Mouse (Mus musculus) retina, postnatal 7 days (tissue): Measurements from ENCODE around the gene Palb2.

Experiments
- DNase-seq: peaks from one replicate; pipeline ENCODE4 v3.0.0-alpha.2; 2012; ENCODE audit warnings: low read depth, low spot score

Gene Palb2

DNA sequence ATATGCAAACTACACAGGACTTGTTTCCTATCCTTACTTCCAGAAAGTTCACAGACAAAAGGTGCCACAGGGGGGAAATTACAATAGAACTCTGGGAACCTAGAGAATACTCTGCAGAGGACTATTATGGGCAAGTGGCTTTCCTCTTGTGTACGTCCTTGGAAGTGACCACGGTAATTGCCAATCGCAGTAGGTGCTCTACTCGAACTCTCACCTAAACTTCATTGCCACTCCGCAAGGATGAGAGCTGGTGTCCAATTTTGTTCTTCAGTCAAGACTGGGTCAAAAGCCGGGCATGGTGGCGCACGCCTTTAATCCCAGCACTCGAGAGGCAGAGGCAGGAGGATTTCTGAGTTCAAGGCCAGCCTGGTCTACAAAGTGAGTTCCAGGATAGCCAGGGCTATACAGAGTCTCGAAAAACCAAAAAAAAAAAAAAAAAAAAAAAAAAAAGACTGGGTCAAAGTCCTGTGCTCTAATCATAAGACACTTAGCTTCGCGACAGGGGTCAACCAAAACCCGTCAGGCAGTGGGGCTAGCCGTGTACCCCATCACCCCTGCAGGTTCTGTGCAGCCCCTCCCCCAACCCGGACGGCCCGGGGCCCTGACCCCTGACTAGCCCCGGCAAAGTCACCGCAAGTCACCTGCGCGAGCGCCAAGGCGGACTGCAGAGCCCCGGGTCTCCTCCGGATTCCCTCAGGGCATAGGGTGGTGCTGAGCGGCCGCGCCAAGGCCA is 31.6 kb downstream of the Palb2 start:
- DNase-seq, result peak; percentile 17

DNA sequence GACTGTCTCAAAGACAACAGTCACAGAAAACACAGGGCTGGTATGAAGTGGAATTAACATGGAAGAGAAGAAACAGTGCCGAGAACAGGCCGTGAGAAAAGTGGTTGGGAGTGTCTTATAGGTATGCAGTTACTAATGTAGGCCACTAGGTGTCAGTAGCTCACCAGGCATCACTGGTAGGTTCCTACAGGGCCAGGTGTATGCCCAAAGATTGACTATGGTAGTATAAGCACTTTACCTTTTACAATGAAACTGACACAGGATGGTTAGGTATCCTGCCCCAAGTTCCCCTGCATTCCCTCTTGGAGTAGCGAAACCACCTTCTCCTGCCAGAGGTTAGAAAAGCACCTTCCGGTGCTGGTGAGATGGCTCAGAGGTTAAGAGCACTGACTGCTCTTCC is 33.6 kb downstream of the Palb2 start:
- peak; percentile 19 for DNase-seq

DNA sequence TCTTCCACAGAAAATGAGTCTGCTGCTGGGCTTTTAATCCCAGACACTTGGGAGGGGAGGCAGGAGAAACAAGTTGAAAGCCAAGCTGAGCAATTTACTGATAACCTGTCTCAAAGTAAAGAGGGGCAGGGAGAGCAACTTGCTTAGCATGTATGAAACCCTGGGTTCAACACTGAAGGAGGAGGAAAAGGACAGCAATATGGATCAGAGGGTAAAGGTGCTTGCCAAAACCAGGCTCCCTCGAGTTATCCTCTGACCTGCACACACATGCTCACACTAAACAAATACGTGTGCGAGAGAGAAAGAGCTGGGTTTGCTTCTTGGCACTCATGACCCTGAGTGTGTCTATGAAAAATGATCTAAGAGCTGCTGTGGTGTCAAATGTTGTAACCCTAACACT is 34.8 kb downstream of the Palb2 start:
- no peak for DNase-seq

DNA sequence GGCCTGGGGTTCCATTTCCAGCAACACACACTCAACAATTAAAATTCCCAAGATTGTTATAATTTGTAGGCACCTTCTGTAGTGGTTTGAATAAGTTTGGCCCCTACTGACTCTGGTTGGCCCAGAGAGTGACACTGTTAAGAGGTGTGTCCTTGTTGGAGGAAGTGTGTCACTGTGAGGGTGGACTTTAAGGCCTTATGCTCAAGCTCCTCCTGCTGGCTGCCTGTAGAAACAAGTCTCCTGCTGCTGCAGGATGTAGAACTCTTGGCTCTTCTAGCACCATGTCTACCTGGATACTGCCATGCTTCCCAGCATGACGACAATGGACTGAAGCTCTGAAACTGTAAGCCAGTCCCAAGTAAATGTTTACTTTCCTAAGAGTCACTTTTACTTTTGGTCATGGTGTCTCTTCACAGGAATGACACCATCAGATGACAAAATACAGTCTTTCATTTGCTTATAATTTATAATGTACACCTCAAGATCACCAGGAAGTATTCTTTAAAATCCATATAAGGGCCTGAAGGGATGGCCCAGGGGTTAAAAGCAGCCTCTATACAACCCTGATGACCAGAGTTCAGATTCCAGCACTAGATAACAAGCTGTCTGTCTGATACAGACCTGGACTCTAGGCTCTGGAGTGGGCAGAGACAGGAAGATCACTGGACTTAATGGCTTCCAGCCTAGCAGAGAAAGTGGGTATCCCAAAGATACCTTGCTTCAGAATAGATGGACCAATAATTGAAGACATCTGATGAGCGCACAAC is 38.0 kb downstream of the Palb2 start:
- DNase-seq, result no peak

DNA sequence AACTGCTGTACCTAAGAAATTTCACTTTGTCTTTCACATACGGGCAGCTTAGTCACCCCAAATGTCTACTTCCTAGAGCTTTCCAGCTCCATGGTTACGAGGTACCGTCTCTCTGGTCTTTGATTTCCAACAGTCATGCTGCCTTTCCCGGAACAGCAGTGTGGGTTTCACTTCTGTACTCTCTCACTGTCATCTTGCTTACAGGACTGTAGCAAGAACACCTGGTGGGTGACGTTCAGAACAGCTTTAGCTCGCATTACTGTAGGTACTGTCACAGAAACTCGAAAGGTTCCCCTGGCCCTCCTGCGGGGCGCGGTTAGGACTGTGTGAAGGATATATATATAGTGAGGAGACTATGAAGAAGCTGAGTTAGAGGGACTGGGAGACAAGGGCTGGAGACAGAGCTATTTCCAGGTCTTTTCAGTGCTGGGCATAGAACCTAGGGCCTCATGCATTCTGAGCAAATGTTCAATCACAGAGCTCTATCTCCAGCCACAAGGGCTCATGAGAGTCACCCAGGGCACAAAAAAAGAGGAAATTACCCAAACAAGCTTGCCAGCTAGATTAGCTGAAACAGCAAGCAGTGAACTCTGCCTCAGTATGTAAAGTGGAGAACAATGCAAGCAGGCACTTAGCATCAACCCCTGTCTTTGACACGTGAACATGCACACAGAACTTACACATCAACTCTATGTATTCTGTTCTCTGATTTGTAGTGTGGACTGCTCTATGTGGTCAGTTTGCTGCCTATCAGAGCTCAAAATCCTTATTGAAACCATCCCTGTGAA is 45.4 kb downstream of the Palb2 start:
- no peak for DNase-seq

DNA sequence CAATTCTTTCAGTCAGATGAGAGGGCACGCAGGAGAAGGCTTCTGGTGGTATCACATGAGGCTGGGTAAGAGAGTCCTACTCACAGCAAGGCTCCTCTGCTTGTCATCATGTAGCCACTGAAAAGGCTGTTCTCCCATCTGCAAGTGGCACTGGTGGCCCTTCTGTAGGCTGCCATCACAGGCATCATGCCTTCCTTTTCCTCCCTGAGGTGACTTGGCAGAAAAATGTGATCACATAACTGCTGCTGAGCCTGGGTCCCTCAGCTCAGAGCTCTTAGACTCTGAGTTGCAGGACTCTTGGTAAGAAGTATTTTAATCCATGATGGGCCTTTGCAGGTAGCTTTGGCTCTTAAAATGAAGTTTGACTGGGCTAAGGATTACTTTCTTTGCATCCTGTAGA is 51.7 kb downstream of the Palb2 start:
- no peak for DNase-seq

DNA sequence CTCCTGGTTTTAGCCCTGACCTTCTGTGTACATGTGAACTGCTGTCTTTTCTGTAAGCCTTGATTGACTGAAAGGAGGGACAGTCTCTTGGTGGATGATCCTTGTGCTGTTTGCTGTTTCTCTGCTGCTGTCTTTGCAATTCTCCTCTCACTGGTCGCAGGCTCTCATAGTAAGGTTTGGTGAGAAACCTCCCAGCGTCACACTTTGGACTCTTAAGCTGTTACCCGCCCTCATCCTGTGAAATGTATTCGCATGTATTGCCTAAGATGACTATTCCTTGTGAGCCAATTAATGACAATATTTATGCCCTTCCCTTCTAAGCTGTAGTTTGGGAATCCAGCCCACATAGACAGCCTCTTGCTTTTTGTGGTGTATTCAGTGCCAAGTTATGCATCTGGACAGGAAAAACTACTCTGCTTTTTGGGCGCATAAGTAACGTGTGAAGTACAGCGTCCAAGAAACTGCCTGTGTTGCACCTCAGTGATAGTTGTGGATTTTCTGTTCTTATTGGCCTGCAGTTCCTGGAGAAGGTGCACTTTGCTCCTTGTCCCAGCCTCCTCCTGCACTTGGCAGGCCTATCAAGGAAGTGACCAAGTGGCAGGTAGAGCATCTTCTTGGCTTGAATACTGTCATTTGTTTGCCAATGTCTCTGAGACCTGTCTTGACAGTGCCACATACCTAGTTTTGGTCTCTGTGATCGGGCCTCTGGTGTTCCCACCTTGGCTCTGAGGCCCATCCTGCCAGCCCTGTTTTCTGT is 52.8 kb downstream of the Palb2 start:
- DNase-seq, result no peak

DNA sequence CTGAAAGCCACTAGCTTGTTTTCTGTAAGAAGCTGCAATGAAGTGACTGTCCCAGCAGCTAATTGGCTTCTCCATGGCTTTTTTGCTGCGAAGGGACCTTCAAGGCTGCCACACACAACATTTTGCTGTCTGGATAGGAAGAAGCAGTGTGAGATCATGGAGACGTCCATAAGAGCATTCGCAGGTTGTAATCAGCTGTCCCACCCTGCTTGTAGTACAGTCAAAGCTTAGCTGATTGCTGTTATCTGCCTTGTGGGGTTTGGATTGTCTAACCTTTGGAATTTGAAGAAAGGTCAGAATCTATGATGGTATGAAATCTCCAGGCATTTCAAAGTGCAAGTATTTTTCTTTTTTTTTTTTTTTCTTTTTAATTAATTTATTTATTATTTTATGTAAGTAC is 58.4 kb downstream of the Palb2 start:
- DNase-seq, result no peak

DNA sequence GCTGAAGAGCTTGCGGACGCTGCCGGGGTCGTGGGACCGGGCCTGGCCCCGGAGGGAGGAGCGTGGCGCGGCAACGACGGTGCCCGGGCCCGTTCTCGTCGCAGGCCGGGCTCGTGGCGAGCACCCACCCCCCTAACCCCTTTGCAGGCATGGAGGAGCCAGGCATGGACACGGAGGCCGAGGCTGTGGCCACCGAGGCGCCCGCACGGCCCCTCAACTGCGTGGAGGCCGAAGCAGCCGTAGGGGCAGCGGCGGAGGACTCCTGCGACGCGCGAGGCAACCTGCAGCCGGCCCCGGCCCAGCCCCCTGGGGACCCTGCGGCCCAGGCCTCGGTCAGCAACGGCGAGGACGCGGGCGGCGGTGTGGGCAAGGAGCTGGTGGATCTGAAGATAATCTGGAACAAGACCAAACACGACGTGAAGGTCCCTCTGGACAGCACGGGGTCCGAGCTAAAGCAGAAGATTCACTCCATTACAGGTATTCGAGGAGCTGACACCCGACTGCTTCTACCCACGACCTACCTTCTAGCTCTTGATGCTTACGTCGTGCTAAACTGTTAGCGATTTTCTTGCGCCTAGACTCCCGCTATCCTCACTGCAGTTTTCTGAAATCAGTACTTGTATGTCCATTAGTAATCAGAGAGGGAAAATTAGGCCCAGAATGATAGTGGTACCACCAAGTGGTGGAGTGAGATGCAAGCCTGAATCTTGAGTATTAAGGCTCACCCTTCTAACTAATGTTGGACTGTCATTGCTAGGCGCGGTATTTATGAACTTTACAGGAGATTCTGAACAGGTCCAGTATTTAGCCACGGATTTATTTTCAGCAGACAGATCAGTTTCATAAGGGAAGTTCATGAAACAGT is 65.0 kb downstream of the Palb2 start:
- DNase-seq, result no peak

DNA sequence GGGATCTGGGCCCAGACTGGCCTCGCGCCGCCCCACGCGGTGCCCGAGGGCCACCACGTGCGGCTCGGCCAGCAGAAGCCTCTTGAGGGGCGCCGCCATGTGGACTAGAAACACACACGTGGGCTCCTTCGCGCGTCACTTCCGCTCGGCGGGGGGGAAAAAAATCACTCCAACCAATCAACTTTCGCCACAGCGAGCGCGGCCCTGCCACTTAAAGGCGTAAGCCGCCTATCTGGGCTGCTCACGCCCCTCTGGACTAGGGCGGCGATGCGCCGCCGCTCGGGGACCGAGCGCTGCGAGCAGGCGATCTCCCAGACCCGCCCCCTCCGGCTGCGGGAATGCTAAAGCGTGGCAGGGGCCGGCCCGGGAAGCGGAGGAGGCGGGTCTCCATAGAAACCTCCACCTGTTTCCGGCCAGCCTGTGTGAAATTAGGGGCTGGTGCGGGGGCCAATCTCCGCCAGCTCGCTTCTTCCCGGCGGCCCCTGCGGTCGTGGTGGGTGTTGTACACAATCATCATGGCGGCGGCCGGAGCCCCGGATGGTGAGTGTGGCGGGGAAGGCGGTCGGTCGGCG is 65.8 kb downstream of the Palb2 start, which contains the start of the genes Ubfd1 and Ears2:
Gene Ubfd1, plus strand, starts transcription at position 231 of the 572 bp plus-strand sequence.
Gene Ears2, minus strand, starts transcription at position 319 of the 572 bp plus-strand sequence.
- DNase-seq, result peak; percentile 95

DNA sequence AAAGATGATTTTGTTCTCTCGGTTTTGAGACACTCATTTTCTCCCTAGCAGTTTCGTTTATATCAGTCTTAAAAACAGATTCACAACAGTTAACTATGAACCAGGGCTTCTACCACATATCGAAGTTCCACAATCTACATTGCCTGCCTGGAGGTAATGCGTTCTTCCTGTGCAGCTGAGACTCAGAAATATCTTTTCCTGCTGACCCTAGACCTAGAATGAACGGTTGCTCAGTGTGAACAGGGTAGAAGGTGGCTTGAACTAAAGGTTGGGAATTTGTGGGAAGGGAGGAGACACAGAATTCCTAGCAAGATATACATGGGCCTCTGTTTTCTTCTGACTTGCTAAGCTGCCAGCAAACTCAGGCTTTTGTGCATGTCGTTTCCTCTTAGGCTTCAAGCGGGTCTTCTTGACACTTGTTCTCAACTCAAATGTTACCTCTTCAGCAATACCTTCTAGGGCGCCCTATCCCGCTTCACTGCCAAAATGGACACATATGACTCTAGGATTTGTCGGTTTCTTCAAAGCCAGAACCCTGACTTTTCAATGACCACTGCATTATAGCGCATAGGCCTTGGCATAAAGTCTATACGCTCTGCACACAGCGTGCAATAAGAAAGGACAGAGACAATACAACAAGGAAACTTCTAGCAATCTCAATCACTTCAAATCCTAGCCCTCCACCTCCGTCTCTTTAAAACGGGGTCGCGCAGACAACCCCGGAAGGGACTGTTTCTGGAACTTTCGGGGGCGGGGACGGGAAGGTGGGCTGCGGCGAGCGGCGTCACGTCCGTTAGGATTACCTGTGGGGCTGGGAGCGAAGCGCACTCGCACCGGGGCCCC is 66.5 kb downstream of the Palb2 start:
- no peak for DNase-seq

DNA sequence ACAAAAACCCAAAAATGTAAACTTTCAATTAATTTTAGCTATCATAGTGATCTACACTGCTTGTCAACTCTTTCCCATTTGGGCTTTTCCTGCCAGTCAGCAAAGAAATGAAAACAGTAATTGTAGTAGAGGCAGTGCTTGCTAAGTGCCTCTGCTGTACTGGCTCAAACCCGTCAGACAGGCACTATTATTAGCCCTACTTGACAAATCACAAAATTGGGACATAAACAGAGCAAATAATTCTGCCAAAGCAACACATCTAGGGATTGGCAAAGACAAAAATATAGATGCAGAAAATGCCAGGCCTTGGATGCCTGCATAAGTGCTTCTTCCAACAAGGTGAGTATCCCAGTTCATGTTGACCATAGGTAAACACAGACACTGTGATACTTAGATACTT is 67.1 kb downstream of the Palb2 start:
- DNase-seq, result no peak
